Mouse (Mus musculus) bone marrow, adult 2 months (tissue): ENCODE results near the gene Cox4i2.

Experiments
- CTCF ChIP-seq: fragments of 200-500 bp; IDR thresholded peaks from 2 replicates; pipeline ENCODE4 v1.5.1; 2011; ENCODE audit warnings: low read length, control low read depth; ENCODE audit not compliant: control insufficient read depth, insufficient read depth
- POLR2A ChIP-seq: fragments of 200-500 bp; IDR thresholded peaks from 2 replicates; pipeline ENCODE4 v1.6.1; 2011; ENCODE audit warnings: low read depth, mild to moderate bottlenecking, control low read depth, low read length, borderline replicate concordance; ENCODE audit not compliant: control insufficient read depth

DNA sequence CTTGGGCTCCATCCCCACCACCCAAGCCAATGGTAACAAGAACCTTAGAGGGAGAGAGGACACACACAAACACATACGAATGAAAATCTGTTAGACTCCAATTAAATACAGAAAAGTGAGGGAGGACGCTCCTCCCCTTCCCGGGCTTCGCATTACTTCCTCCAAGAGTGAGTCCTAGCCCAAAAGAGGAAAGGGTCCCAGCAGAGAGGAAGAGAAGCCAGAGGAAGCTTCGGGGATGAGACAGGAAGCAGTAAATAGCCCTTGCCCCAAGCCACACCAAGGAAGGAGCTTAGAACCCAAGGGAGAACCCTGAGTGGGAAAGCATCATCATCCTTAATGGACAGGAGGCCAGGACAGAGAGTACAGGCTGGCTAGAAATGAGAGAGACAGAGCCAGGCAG is 44.9 kb upstream of the Cox4i2 start:
- TF ChIP-seq POLR2A (no peak), CTCF (no peak)
